Mouse (Mus musculus): ENCODE data around the gene Prelp. TPM values are rescaled to one million over a fixed set of nuclear protein-coding genes. Genes with fewer than 3 reads are reported as not detected.

Gene Prelp
- polyA plus RNA-seq, 1 experiment from 2014 or later, result 4.4 TPM

DNA sequence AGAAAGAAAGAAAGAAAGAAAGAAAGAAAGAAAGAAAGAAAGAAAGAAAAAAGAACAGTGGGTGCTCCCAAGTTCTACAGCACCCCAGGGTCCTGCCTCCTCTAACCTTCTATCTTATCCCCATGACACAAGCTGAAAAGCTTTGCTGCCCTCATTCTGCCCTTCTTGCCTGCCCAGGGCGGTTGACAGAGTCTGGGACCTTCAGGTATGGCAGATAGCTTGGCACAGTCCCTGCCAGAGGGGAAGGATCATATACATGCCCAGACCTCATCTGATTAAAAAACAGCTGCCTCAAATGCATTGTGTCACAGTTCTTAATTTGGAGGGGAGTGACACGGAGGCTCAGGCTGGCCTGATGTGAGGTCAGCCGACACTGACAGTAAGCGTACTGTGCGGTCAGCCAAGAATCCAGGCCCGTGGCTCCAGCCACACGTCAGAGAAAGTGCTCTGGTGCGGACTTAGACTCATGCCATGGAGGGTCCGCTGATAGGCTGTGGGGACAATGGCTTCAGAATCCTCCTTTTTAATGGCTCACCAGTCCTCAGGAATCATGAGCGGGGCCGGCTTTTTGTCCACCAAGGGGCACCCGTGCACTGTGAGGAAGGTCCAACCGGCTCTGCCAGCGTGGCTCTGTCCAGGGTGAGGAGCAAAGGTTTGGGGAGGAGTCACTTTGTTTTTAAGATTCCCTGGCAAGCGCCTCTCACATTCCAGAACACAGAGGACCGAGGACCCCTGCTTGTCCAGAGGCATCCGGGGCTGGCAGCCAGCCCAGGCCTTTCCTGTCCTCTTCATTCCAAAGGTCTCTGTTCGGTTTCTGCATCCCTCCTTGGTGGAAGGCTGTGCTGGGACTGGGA, 40.3 kb upstream of the Prelp start:
- ATAC-seq (replicated peaks; ENCODE audit: extremely low read depth, insufficient read depth, low FRiP score), result peak; percentile 94
- Histone ChIP-seq H3K9me3 (replicated peaks; ENCODE audit: control insufficient read depth, low read length) (no peaks in the 10 kb centered on the region), H3K4me1 (ENCODE audit: control insufficient read depth, insufficient read depth, low read length) (peaks cover 18% of the 10 kb centered on the region), H3K27me3 (ENCODE audit: control insufficient read depth, insufficient read depth, low read length) (no peaks in the 10 kb centered on the region), H3K4me3 (ENCODE audit: low read length) (peak overlapping the region; percentile 20; the same call in 1 of the 2 replicates), H3K36me3 (ENCODE audit: control insufficient read depth, insufficient read depth) (no peaks in the 10 kb centered on the region), H3K9ac (ENCODE audit: low read length) (peak overlapping the region; percentile 66), H3K27ac (ENCODE audit: low read length) (peak overlapping the region; percentile 72), H3K4me2 (ENCODE audit: low read depth, low read length) (peak overlapping the region; percentile 60)
- WGBS, result 11% methylated on average over 18 of the region's 18 CpGs

DNA sequence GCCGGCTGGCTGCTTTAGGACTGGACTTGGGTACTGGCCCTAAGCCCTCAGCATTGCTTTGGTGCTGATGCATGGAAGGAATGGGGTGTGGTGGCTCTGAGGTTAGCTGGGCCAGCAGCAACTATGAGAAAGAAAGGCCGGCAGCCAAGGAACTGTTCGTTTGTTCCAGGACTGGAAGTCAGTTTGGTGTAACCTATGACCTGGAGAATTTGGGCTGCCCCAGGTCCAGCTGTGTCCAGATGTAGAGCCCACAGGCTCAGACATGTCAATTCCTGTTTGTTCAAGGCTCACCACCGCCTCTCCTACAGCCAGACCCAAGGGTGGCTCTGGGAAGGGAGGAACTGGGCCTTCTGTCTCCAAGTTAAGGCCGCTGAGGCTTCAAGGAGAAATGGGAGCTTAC, 38.3 kb upstream of the Prelp start:
- no peak for ATAC-seq (replicated peaks; ENCODE audit: extremely low read depth, insufficient read depth, low FRiP score)
- no peaks in the 10 kb centered on the region for H3K36me3 ChIP-seq (ENCODE audit: control insufficient read depth, insufficient read depth)
- no peak overlapping the region for H3K4me3 ChIP-seq (ENCODE audit: low read length)
- WGBS, result 72% methylated on average over 5 of the region's 5 CpGs
- H3K27me3 ChIP-seq (ENCODE audit: control insufficient read depth, insufficient read depth, low read length), result no peaks in the 10 kb centered on the region
- H3K9ac ChIP-seq (ENCODE audit: low read length), result no peak overlapping the region
- H3K4me2 ChIP-seq (ENCODE audit: low read depth, low read length), result no peak overlapping the region
- H3K4me1 ChIP-seq (ENCODE audit: control insufficient read depth, insufficient read depth, low read length), result peaks cover 18% of the 10 kb centered on the region
- H3K27ac ChIP-seq (ENCODE audit: low read length), result no peak overlapping the region
- no peaks in the 10 kb centered on the region for H3K9me3 ChIP-seq (replicated peaks; ENCODE audit: control insufficient read depth, low read length)

DNA sequence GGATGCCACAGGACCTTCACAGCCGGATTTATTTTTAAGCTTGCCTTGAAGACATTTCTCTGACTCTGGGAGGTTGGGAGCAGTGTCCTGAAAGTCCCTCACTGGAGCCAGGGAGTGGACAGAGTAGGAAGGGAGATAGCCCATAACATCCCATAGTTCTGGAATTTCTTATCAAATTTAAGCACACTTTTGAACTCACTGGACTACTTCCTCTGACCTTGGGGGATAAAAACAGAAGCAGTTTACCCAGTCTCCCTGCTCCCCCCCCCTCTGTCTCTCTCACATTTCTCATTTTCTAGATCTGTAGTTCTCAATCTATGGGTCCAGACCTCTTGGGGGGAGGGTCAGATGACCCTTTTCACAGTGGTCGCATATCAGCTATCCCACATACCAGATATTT, 32.8 kb upstream of the Prelp start:
- no peak overlapping the region for H3K4me2 ChIP-seq (ENCODE audit: low read depth, low read length)
- H3K27me3 ChIP-seq (ENCODE audit: control insufficient read depth, insufficient read depth, low read length), result no peaks in the 10 kb centered on the region
- H3K27ac ChIP-seq (ENCODE audit: low read length), result no peak overlapping the region
- H3K9me3 ChIP-seq (replicated peaks; ENCODE audit: control insufficient read depth, low read length), result no peaks in the 10 kb centered on the region
- H3K4me1 ChIP-seq (ENCODE audit: control insufficient read depth, insufficient read depth, low read length), result peaks cover 24% of the 10 kb centered on the region
- 0 out of 2 replicates have a peak overlapping the region, but pooled peaks have one; percentile 22 for H3K9ac ChIP-seq (ENCODE audit: low read length)
- WGBS, result 22% methylated on average over 2 of the region's 2 CpGs
- H3K4me3 ChIP-seq (ENCODE audit: low read length), result no peak overlapping the region
- H3K36me3 ChIP-seq (ENCODE audit: control insufficient read depth, insufficient read depth), result no peaks in the 10 kb centered on the region
- ATAC-seq (replicated peaks; ENCODE audit: extremely low read depth, insufficient read depth, low FRiP score), result no peak

DNA sequence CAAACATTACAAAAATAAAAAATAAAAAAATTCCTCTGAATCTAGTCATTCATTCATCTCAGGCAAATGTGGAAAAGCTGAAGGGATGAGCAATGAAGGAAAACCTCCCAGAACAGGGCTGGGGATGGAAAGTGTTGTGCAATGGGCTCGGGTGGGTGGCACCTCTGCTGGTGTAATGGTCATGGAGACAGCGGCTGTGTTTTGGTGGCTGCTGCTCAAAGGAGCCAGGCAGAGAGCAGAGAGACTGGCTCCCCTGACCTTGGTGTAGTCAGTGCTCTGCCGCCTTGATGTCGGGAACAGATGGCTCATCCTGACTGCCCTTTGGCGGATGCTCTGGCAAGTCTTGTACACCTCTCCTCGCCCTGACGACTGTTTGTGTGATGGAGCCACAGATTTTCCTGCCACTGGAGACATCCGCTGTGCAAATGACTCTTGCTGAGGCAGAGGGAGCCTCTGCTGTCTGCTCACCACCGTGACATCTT, 32.1 kb upstream of the Prelp start:
- no peak overlapping the region for H3K27ac ChIP-seq (ENCODE audit: low read length)
- WGBS, result 45% methylated on average over 9 of the region's 9 CpGs
- H3K9ac ChIP-seq (ENCODE audit: low read length), result no peak overlapping the region
- no peaks in the 10 kb centered on the region for H3K9me3 ChIP-seq (replicated peaks; ENCODE audit: control insufficient read depth, low read length)
- H3K4me2 ChIP-seq (ENCODE audit: low read depth, low read length), result no peak overlapping the region
- ATAC-seq (replicated peaks; ENCODE audit: extremely low read depth, insufficient read depth, low FRiP score), result no peak
- H3K4me3 ChIP-seq (ENCODE audit: low read length), result no peak overlapping the region
- no peaks in the 10 kb centered on the region for H3K36me3 ChIP-seq (ENCODE audit: control insufficient read depth, insufficient read depth)
- H3K27me3 ChIP-seq (ENCODE audit: control insufficient read depth, insufficient read depth, low read length), result no peaks in the 10 kb centered on the region
- H3K4me1 ChIP-seq (ENCODE audit: control insufficient read depth, insufficient read depth, low read length), result peaks cover 24% of the 10 kb centered on the region

DNA sequence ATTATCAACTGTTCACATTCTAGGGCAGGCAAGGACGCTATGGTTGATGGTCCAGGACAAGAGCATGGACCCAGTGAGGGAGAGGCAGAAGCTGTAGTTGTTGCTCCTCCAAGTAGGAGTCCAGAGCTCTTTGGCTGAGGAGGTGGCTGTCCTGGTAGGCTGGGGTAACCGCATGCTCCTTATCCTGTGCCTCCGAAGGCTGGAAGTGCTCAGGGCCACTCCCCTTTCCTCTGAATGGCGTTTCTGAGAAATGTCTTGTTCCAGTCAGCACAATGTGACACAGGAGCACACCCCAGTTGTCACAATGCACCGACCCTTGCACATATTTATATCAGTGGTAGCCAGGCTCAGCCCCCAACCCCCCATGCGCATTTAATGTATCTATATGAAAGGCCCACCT, 30.4 kb upstream of the Prelp start:
- Histone ChIP-seq H3K9me3 (replicated peaks; ENCODE audit: control insufficient read depth, low read length) (no peaks in the 10 kb centered on the region), H3K27ac (ENCODE audit: low read length) (no peak overlapping the region), H3K36me3 (ENCODE audit: control insufficient read depth, insufficient read depth) (no peaks in the 10 kb centered on the region), H3K4me1 (ENCODE audit: control insufficient read depth, insufficient read depth, low read length) (peaks cover 24% of the 10 kb centered on the region), H3K27me3 (ENCODE audit: control insufficient read depth, insufficient read depth, low read length) (no peaks in the 10 kb centered on the region), H3K4me3 (ENCODE audit: low read length) (no peak overlapping the region), H3K4me2 (ENCODE audit: low read depth, low read length) (no peak overlapping the region), H3K9ac (ENCODE audit: low read length) (no peak overlapping the region)
- ATAC-seq (replicated peaks; ENCODE audit: extremely low read depth, insufficient read depth, low FRiP score), result no peak
- 51% methylated on average over 6 of the region's 6 CpGs for WGBS

DNA sequence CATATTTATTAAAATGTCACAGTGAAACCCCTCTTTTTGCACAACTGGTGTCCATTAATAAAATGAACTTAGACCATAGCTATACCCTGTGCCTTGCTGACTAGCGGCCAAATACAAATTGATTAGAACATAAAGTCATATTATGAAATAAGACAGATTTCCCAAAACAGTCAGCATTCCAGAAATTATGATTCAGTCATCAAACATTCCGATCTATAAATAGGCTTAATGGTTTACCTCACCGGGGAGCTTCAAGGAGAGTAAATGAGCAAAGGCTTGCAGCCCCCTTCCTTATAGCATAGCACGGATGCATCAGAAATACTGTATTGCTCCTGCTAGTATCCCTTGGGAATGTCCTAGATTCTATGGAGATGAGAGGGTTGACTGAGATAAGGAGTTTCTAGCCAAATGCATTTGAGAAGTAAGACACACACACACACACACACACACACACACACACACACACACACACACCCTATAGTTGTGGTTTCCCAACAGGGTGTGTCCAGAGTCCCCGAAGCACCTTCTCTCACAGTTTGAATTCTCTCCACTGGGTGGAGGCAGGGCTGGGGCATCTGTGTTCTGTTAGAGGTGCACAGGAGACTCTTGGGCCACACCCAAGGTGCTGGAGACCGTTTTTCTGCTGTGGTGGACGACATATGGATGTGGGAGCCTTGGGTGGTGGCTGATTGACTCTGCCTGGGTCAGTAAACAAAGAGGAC, 29.0 kb upstream of the Prelp start:
- Histone ChIP-seq H3K4me1 (ENCODE audit: control insufficient read depth, insufficient read depth, low read length) (peaks cover 24% of the 10 kb centered on the region), H3K9me3 (replicated peaks; ENCODE audit: control insufficient read depth, low read length) (no peaks in the 10 kb centered on the region)
- no peak for ATAC-seq (replicated peaks; ENCODE audit: extremely low read depth, insufficient read depth, low FRiP score)

DNA sequence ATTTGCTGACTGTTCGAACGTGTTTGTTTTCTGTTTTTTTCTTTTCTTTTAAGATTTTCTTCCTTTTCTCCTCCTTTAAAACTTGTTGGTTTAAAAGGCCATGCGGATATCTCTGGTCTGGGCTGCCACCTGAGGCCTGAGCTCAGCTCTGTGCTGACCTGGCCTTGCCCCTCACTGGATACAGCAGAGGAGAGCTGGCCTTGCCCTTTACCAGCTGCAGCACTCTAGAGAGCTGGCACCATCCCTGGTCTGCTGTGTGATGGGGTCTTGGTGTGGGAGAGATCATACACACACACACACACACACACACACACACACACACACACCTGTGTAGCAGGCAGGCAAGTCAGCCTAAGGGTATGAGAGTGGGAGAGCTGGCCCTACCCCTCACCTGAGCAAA, 23.9 kb upstream of the Prelp start:
- WGBS, result 89% methylated on average over 3 of the region's 3 CpGs
- Histone ChIP-seq H3K9me3 (replicated peaks; ENCODE audit: control insufficient read depth, low read length) (0 out of 2 replicates have a peak, but pooled peaks cover 3% of the 10 kb centered on the region), H3K4me2 (ENCODE audit: low read depth, low read length) (no peak overlapping the region), H3K27ac (ENCODE audit: low read length) (no peak overlapping the region), H3K4me3 (ENCODE audit: low read length) (no peak overlapping the region), H3K9ac (ENCODE audit: low read length) (no peak overlapping the region), H3K4me1 (ENCODE audit: control insufficient read depth, insufficient read depth, low read length) (no peaks in the 10 kb centered on the region; the same call in 1 of the 2 replicates), H3K36me3 (ENCODE audit: control insufficient read depth, insufficient read depth) (no peaks in the 10 kb centered on the region), H3K27me3 (ENCODE audit: control insufficient read depth, insufficient read depth, low read length) (no peaks in the 10 kb centered on the region)
- no peak for ATAC-seq (replicated peaks; ENCODE audit: extremely low read depth, insufficient read depth, low FRiP score)

More for the DNA sequence above, 29.0 kb upstream of the Prelp start:
- Histone ChIP-seq H3K27ac (ENCODE audit: low read length) (no peak overlapping the region), H3K9ac (ENCODE audit: low read length) (no peak overlapping the region), H3K4me2 (ENCODE audit: low read depth, low read length) (no peak overlapping the region), H3K27me3 (ENCODE audit: control insufficient read depth, insufficient read depth, low read length) (no peaks in the 10 kb centered on the region), H3K36me3 (ENCODE audit: control insufficient read depth, insufficient read depth) (no peaks in the 10 kb centered on the region), H3K4me3 (ENCODE audit: low read length) (no peak overlapping the region)
- WGBS, result 53% methylated on average over 7 of the region's 7 CpGs

DNA sequence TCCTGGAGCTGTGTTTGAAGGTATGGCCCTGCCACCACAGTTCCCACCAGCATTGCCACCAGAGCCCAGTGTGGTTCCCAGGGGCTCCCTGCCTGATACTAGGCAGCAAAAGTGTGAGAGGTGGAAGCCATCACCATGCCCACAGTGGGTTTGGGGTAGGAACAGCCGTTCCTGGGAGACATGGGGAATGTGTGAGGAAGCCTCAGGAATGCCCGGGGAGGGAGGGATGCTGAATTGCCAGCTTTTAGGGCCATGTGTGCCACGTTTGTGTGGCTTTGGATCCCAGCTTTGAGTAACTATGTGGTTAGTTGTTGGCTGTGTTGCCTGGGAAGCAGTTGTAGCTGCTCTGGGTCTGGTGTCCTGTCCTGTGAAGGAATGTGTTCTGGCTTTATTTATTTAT, 20.7 kb upstream of the Prelp start:
- WGBS, result 77% methylated on average over 3 of the region's 3 CpGs
- Histone ChIP-seq H3K36me3 (ENCODE audit: control insufficient read depth, insufficient read depth) (no peaks in the 10 kb centered on the region), H3K4me1 (ENCODE audit: control insufficient read depth, insufficient read depth, low read length) (no peaks in the 10 kb centered on the region), H3K4me2 (ENCODE audit: low read depth, low read length) (no peak overlapping the region), H3K27ac (ENCODE audit: low read length) (no peak overlapping the region), H3K27me3 (ENCODE audit: control insufficient read depth, insufficient read depth, low read length) (no peaks in the 10 kb centered on the region), H3K4me3 (ENCODE audit: low read length) (no peak overlapping the region), H3K9me3 (replicated peaks; ENCODE audit: control insufficient read depth, low read length) (0 out of 2 replicates have a peak, but pooled peaks cover 3% of the 10 kb centered on the region), H3K9ac (ENCODE audit: low read length) (no peak overlapping the region)
- no peak for ATAC-seq (replicated peaks; ENCODE audit: extremely low read depth, insufficient read depth, low FRiP score)
